Mouse (Mus musculus) cortical plate, adult 2 months (tissue): Measurements from ENCODE around the gene Spock1. TPM values are rescaled to one million over a fixed set of nuclear protein-coding genes. Genes with fewer than 3 reads are reported as not detected.

Experiments used
- H3K27ac ChIP-seq: fragments of 200-500 bp; 2 replicates; pipeline ENCODE4 v1.5.1; 2012; ENCODE audit warnings: low read length, control low read depth, inconsistent platforms; ENCODE audit not compliant: insufficient read depth
- H3K4me1 ChIP-seq: fragments of 200-500 bp; 2 replicates; pipeline ENCODE4 v1.6.1; 2011; ENCODE audit warnings: low read length; ENCODE audit not compliant: control insufficient read depth, insufficient read depth
- H3K4me3 ChIP-seq: fragments of 200-500 bp; 2 replicates; pipeline ENCODE4 v1.5.1; 2011; ENCODE audit warnings: mild to moderate bottlenecking, low read length, control low read depth; ENCODE audit not compliant: insufficient read depth
- CTCF ChIP-seq: fragments of 200-500 bp; IDR thresholded peaks from 2 replicates; pipeline ENCODE4 v1.5.1; 2011; ENCODE audit warnings: mild to moderate bottlenecking, control low read depth, low read length; ENCODE audit not compliant: insufficient read depth; ENCODE audit errors: extremely low read depth
- POLR2A ChIP-seq: fragments of 200-500 bp; IDR thresholded peaks from 2 replicates; pipeline ENCODE4 v1.6.1; 2011; ENCODE audit warnings: mild to moderate bottlenecking, low read length, control low read depth; ENCODE audit not compliant: insufficient read depth; ENCODE audit errors: extremely low read depth
- polyA plus RNA-seq: library from polyadenylated mRNA; depleted of rRNA; stranded (reverse); fragments of >200 nt; gene quantifications from 2 replicates; pipeline ENCODE4 v1.2.3, GENCODE M21; 2012

The Spock1 gene
- polyA plus RNA-seq, 1 experiment = 125 TPM

DNA sequence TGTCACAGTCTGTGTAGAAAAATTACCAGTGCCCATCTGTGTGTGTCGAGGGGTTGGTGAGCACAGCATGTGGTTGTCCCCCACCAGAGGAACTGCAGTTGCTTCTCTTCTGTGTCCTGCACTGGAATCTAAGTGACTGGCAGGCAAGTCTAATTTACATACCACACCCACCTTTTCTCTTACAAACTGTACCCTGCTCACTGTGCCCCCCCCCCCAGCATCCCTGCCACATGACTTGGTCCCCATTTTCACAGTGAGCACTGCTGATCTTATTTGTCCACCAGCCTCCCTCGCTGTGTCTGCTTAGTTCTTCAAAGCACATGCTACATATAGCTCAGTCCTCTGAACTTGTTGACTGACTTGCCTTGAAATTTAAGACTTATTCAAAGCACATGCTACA is 22.2 kb upstream of the Spock1 start:
- no peak for TF ChIP-seq POLR2A
- TF ChIP-seq CTCF = no peak
- no peak overlapping the region for H3K4me3 ChIP-seq
- H3K4me1 ChIP-seq = no peaks in the 10 kb centered on the region
- no peak overlapping the region for H3K27ac ChIP-seq

DNA sequence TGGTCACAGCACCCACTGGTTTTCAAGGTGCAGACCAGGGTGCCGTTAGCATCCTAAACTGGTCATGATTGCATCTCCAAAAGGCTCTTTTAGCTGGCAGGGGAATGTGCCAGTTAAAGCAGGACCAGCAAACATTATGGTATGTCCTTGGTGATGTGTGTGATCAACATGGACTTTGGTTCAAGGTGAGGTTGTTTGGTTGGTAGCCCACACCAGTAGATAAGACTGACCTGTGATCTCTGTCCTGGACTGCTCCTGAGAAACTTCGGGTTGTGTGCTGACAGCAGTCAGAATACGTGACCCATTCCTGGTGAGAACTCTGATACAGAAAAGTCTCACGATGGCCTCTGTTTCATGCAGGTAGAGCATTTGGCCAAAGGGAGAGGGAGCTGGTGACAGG is 11.8 kb upstream of the Spock1 start:
- H3K4me1 ChIP-seq = no peaks in the 10 kb centered on the region
- no peak for TF ChIP-seq POLR2A
- TF ChIP-seq CTCF = no peak
- H3K27ac ChIP-seq = no peak overlapping the region
- no peak overlapping the region for H3K4me3 ChIP-seq

DNA sequence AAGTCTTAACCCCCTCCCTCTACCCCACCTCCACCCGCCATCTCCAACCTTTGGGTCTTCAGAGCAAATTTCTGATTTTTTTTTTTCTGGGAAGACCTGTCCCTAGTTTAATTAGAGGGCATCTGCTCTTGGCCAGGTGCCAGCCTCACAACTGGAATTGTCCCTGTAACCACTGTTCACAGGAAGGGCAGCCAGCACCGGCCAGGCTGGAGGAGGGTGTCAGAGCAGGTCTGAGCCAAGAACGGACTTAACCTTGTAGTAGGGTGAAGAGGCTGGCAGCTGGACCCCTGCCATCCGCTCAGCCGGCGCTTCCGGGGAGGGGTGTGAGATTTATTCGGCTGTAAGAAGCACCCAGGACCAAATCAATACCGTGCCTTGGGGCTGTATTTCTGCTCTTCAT is 3.0 kb upstream of the Spock1 start:
- TF ChIP-seq POLR2A (no peak), CTCF (no peak)
- no peak overlapping the region for H3K4me3 ChIP-seq
- no peaks in the 10 kb centered on the region for H3K4me1 ChIP-seq
- H3K27ac ChIP-seq = no peak overlapping the region

DNA sequence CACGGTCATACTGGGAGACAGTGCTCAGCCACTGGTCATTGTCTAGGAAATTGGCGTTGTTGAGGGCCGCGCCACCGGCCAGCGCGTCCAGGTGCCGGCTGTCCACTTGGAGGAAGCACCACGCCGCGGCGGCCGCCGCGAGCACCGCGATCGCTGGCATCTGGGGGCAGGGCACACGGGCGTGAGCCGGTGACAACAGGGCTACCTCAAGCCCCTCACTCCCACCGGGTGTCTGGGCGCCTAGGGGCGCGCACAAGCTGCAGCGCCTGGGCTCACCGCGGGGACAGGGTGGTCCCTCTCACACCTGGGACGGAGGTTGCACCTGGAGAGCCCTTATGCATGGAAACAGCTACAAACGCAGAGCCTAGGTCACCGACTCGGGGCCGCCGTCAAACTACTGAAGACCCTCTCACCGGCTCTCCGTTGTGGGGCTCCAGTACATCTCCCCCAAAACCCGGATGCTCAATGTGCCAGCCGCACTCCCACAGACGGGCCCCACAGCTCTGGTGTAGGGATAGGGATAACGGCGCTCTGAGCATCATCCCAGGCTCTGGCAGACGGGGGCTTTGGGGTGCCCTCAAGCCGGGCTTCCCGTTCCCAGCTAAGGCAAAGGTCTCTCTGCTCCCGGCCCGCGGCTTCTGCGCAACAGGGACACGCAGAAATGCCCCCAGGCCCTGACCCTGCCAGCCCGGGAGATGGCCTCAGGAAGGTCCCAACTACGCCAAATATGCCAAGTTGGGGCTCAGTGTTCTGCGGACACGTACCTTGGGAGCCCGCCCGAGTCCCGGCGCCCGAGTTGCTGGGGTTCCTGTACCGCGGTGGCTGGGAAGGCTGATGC is 485 bp downstream of the Spock1 start:
- peak overlapping the region; percentile 95 for H3K4me3 ChIP-seq
- H3K27ac ChIP-seq = peak overlapping the region; percentile 78
- H3K4me1 ChIP-seq = peaks cover 4% of the 10 kb centered on the region
- TF ChIP-seq POLR2A = no peak
- no peak for TF ChIP-seq CTCF

DNA sequence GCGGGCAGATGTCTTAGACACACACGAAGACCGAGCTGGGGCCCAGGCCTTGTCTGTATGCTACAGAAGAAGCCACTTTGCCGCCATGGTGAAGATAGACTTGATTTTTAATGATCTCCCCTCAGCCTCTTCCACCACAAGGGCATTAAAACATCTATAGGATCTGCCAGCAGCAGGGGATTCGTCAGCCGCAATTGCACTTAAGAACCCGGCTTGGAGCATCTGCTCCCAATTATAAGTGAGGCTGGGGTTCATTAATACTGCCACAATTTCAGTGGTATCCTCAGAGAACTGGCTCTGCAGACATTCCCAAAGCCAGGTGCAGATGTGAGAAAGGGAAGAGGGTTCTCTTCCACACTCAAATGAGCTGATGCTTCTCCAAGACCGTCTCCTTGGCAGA is 13.5 kb downstream of the Spock1 start:
- no peak overlapping the region for H3K27ac ChIP-seq
- no peak for TF ChIP-seq POLR2A
- no peak for TF ChIP-seq CTCF
- H3K4me1 ChIP-seq = peaks cover 5% of the 10 kb centered on the region
- no peak overlapping the region for H3K4me3 ChIP-seq

DNA sequence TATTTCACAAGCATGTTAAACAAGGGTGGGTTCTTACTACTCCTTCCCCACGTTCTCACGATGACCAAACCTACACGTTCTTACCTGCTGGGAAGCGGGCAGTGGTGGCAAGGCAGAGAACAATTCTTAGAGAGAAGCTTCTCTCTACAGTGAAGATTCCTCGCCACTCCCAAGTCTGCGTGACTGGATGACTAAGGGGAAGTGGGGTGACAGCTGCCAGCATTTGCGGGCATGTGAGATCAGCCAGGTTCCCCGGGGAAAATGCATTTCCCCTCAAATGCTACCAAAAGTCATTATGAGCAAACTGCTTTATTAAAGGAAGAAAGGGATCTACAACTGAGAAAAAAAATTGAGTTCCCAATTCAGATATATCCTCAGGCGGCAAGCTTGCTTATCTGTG is 18.4 kb downstream of the Spock1 start:
- Histone ChIP-seq H3K27ac (no peak overlapping the region), H3K4me1 (peaks cover 6% of the 10 kb centered on the region), H3K4me3 (no peak overlapping the region)
- TF ChIP-seq CTCF = no peak
- no peak for TF ChIP-seq POLR2A

DNA sequence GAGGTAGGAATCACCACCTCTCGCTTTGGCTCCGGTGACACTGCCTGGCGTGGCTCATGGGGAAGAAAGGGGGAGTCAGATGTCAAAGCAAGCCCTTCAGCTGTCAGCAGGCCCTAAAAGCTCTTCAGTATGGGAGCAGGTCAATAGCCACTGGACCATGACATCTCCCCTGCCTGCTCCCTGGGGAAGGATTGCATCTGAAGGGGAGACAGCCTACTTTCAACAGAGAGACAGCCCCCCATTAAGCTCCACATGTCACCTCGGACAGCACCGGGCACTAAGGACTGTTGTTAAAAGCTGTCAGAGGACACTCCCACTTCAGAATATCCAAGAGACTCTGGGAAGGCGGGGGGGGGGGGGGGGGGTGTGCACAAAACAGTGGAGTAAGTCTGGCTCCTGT is 19.1 kb downstream of the Spock1 start:
- peaks cover 6% of the 10 kb centered on the region for H3K4me1 ChIP-seq
- H3K27ac ChIP-seq = no peak overlapping the region
- TF ChIP-seq POLR2A (no peak), CTCF (no peak)
- no peak overlapping the region for H3K4me3 ChIP-seq

DNA sequence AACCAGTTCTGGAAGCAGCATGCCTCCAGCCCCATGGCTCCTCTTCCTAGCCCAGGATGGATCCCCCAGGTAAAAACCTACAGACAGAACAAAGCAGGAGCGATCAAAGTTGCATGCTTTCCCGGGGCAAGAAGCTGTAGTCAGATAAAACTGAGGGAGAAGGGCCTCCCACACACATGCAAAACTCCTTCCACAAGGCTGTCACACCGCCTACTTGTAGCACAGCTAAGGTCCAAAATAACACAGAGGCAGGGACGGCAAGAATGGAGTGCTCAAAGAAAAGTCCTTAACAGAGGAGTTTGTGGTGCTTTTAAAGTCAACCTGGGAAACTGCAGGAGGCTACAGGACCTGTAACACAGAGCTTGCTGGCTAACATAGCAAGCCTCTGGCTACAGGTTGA is 28.3 kb downstream of the Spock1 start:
- Histone ChIP-seq H3K27ac (no peak overlapping the region), H3K4me3 (no peak overlapping the region), H3K4me1 (peaks cover 22% of the 10 kb centered on the region)
- no peak for TF ChIP-seq CTCF
- TF ChIP-seq POLR2A = no peak

DNA sequence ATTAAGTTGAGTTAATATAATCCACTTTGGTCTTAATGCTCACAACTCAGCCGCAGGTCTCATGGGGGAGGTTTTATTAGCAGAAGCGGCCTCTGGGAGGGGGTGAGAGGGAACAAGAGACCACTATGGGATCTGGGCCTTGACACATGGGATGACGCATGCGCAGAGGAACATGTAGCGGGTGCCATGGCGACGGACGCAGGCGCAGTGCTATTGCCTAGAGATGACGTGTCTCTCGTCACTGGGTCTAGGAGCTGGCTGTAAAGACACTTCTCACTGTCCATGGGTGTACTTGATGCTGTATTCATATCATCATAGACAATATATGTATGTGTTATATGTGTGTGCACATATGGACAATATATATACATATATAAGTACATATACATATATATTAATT is 29.3 kb downstream of the Spock1 start:
- no peak overlapping the region for H3K27ac ChIP-seq
- no peak for TF ChIP-seq CTCF
- TF ChIP-seq POLR2A = no peak

DNA sequence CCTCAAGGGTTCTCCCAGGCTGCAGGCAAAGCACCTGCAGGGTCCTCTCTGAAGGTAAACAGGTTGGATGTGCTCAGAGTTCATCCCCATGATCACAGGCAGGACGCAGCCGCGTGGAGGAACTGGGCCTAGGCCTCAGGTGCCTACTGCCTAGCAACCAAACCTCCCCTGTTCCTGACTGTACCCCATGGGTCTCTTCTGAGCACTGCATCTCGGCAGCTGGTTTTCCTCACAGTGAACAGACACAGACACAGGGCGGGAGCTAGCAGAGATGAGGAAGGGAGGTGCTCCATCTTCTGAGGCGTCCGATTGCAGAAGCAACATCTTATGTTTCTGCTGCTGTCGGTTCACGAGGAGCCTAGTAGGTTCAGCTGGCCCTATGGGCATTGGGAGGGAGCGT is 30.4 kb downstream of the Spock1 start:
- H3K4me3 ChIP-seq = no peak overlapping the region
- H3K27ac ChIP-seq = 0 out of 2 replicates have a peak overlapping the region, but pooled peaks have one; percentile 35
- TF ChIP-seq CTCF (no peak), POLR2A (no peak)
- peaks cover 22% of the 10 kb centered on the region for H3K4me1 ChIP-seq

More for the DNA sequence above, 29.3 kb downstream of the Spock1 start:
- Histone ChIP-seq H3K4me1 (peaks cover 22% of the 10 kb centered on the region), H3K4me3 (no peak overlapping the region)

DNA sequence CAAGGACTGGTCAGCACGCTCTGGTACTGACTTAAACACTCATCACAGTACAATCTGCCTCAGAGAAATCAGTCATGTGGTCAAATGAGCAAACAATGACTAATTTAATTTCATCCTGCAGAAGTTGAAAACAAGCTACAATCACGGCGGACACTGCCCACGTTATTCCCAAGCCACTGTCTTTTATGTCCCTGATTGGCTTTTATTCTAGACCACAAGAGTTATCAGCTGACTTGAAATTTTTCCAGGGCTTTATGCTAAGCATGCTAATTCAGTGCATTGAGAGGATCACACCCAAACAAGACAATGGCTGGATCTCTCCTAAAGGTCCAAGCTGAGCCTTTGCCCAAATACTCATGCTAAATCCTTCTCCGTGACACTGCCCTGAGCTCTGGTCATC is 31.2 kb downstream of the Spock1 start:
- H3K4me3 ChIP-seq = no peak overlapping the region
- H3K4me1 ChIP-seq = peaks cover 22% of the 10 kb centered on the region
- TF ChIP-seq POLR2A = no peak
- TF ChIP-seq CTCF = no peak
- no peak overlapping the region for H3K27ac ChIP-seq
